Comparison of ENCODE assay signal across 10 mouse cellular contexts in genomic region chr11:76889339-76890164, GRCm38 (mm10). TPM values are rescaled to one million over a fixed set of nuclear protein-coding genes. Genes with fewer than 3 reads are reported as not detected.
DNase-seq lines count a peak whose midpoint lies in the region; ATAC-seq lines count a peak whose summit lies in the region.
"Had no signal": no experiment of that assay in that cellular context is flagged by ENCODE, and none has a peak within 500 bp of the region (broad histone marks: within the 10 kb centered on the region; RNA-seq: fewer than 3 reads in every experiment).

No protein-coding gene starts in this region.

- H3K4me3 ChIP-seq in forebrain, embryonic 11.5 days (ENCODE audit: low read depth, low read length): no peak overlapping the region
- H3K4me3 ChIP-seq in forebrain, embryonic 16.5 days (replicated peaks; ENCODE audit: low read length): no peak overlapping the region
- no peak overlapping the region for H3K4me3 ChIP-seq in midbrain, embryonic 15.5 days
- H3K4me3 ChIP-seq: midbrain, embryonic 12.5 days had no signal

- peak; percentile 41 for DNase-seq in forebrain, embryonic 11.5 days (ENCODE audit: low spot score)
- peak; percentile 55 to 57 for DNase-seq in kidney, adult 8-10 months
- peak; percentile 65 for DNase-seq in lung, postnatal 25 days (ENCODE audit: low spot score)
- peak; percentile 41 for DNase-seq in yolk sac, embryonic 10.5 days (ENCODE audit: low spot score)
- DNase-seq in left cerebral cortex, postnatal 14 days (ENCODE audit: low spot score in 2 of 2): no peak

- H3K4me2 ChIP-seq in forebrain, embryonic 11.5 days (ENCODE audit: low read depth, low read length, severe bottlenecking): no peak overlapping the region
- no peak overlapping the region for H3K4me2 ChIP-seq in forebrain, embryonic 16.5 days (ENCODE audit: low read length)
- H3K4me2 ChIP-seq in midbrain, embryonic 15.5 days: no peak overlapping the region
- H3K4me2 ChIP-seq: midbrain, embryonic 12.5 days had no signal

- no peak overlapping the region for H3K27ac ChIP-seq in forebrain, embryonic 11.5 days (ENCODE audit: low read depth, low read length)
- no peak overlapping the region for H3K27ac ChIP-seq in forebrain, embryonic 16.5 days (ENCODE audit: low read length)
- no peak overlapping the region for H3K27ac ChIP-seq in midbrain, embryonic 15.5 days
- H3K27ac ChIP-seq: midbrain, embryonic 12.5 days had no signal

- no peaks in the 10 kb centered on the region for H3K9me3 ChIP-seq in forebrain, embryonic 11.5 days (ENCODE audit: control insufficient read depth, low read length)
- no peaks in the 10 kb centered on the region for H3K9me3 ChIP-seq in forebrain, embryonic 16.5 days (ENCODE audit: control insufficient read depth, low read length)
- H3K9me3 ChIP-seq in midbrain, embryonic 15.5 days: no peaks in the 10 kb centered on the region
- H3K9me3 ChIP-seq: midbrain, embryonic 12.5 days had no signal

- no peaks in the 10 kb centered on the region for H3K4me1 ChIP-seq in forebrain, embryonic 11.5 days (replicated peaks; ENCODE audit: control insufficient read depth, insufficient read depth, low read length)
- H3K4me1 ChIP-seq in forebrain, embryonic 16.5 days (replicated peaks; ENCODE audit: control insufficient read depth, insufficient read depth, low read length): no peaks in the 10 kb centered on the region
- no peaks in the 10 kb centered on the region for H3K4me1 ChIP-seq in midbrain, embryonic 15.5 days
- H3K4me1 ChIP-seq: midbrain, embryonic 12.5 days had no signal

- no peaks in the 10 kb centered on the region for H3K36me3 ChIP-seq in forebrain, embryonic 11.5 days (ENCODE audit: control insufficient read depth, insufficient read depth, low read length)
- no peaks in the 10 kb centered on the region for H3K36me3 ChIP-seq in forebrain, embryonic 16.5 days (ENCODE audit: control insufficient read depth, insufficient read depth)
- no peaks in the 10 kb centered on the region for H3K36me3 ChIP-seq in midbrain, embryonic 15.5 days (replicated peaks)
- H3K36me3 ChIP-seq: midbrain, embryonic 12.5 days had no signal

- no peaks in the 10 kb centered on the region for H3K27me3 ChIP-seq in forebrain, embryonic 11.5 days (ENCODE audit: control insufficient read depth, insufficient read depth, low read length)
- no peaks in the 10 kb centered on the region for H3K27me3 ChIP-seq in forebrain, embryonic 16.5 days (replicated peaks; ENCODE audit: control insufficient read depth, insufficient read depth, low read length)
- no peaks in the 10 kb centered on the region for H3K27me3 ChIP-seq in midbrain, embryonic 15.5 days (replicated peaks)
- H3K27me3 ChIP-seq: midbrain, embryonic 12.5 days had no signal

- ATAC-seq in forebrain, embryonic 11.5 days (replicated peaks; ENCODE audit: low FRiP score): no peak
- ATAC-seq in forebrain, embryonic 16.5 days: no peak
- peak; percentile 63 for ATAC-seq in granulocyte monocyte progenitor cell, adult 5-6 weeks (replicated peaks; ENCODE audit: poor library complexity, severe bottlenecking)
- no peak for ATAC-seq in midbrain, embryonic 15.5 days (replicated peaks)

- H3K9ac ChIP-seq in forebrain, embryonic 11.5 days (ENCODE audit: low read length): no peak overlapping the region
- no peak overlapping the region for H3K9ac ChIP-seq in forebrain, embryonic 16.5 days (replicated peaks; ENCODE audit: low read depth, low read length)
- no peak overlapping the region for H3K9ac ChIP-seq in midbrain, embryonic 15.5 days
- H3K9ac ChIP-seq: midbrain, embryonic 12.5 days had no signal

- WGBS in forebrain, embryonic 11.5 days: 78% methylated on average over 10 of the region's 10 CpGs
- WGBS in forebrain, embryonic 16.5 days: 72% methylated on average over 10 of the region's 10 CpGs
- WGBS in midbrain, embryonic 15.5 days: 75% methylated on average over 10 of the region's 10 CpGs

- intact Hi-C loops in left cerebral cortex, postnatal 14 days (cut with DNase I): loop anchor here (5.0 to 10.0 kb wide), 3 partner anchors 77 to 215 kb away; partner anchors contain the start of genes Bhlha9 and Trarg1

RNA-seq across cellular contexts. Expression of gene Tmigd1, which starts 12.4 kb away (rescaled TPM):
- not detected in 2 replicates for polyA plus RNA-seq in forebrain, embryonic 11.5 days (2014; fragmentation: Nextera tagmentation; extraction: Ambion mirVana)
- polyA plus RNA-seq in forebrain, embryonic 16.5 days (2015; fragmentation: Nextera tagmentation; extraction: Ambion mirVana): not detected in 2 replicates
- total RNA-seq in granulocyte monocyte progenitor cell, adult 5-6 weeks (2014; fragmentation: Nextera tagmentation): not detected in 2 replicates
- total RNA-seq in granulocyte monocyte progenitor cell, adult 5-6 weeks (2017): not detected in 2 replicates
- not detected in 2 replicates for polyA plus RNA-seq in midbrain, embryonic 15.5 days (2015; fragmentation: Nextera tagmentation; extraction: Ambion mirVana)
- total RNA-seq in left cerebral cortex, postnatal 14 days (2021): not detected
- polyA plus RNA-seq: embryonic facial prominence, embryonic 11.5 days; midbrain, embryonic 12.5 days had no signal

RNA-seq across cellular contexts. Expression of gene Blmh, which starts 35.1 kb away (rescaled TPM):
- polyA plus RNA-seq in forebrain, embryonic 11.5 days (2014; fragmentation: Nextera tagmentation; extraction: Ambion mirVana): 167 and 174 TPM in 2 replicates
- 128 and 136 TPM in 2 replicates for polyA plus RNA-seq in forebrain, embryonic 16.5 days (2015; fragmentation: Nextera tagmentation; extraction: Ambion mirVana)
- total RNA-seq in granulocyte monocyte progenitor cell, adult 5-6 weeks (2014; fragmentation: Nextera tagmentation): 83.3 and 85.8 TPM in 2 replicates
- 226 and 238 TPM in 2 replicates for total RNA-seq in granulocyte monocyte progenitor cell, adult 5-6 weeks (2017)
- polyA plus RNA-seq in midbrain, embryonic 15.5 days (2015; fragmentation: Nextera tagmentation; extraction: Ambion mirVana): 151 and 155 TPM in 2 replicates
- total RNA-seq in left cerebral cortex, postnatal 14 days (2021): 10 to 100 TPM; 71.9 to 79.7 TPM

RNA-seq across cellular contexts. Expression of gene Cpd, which starts 42.7 kb away (rescaled TPM):
- polyA plus RNA-seq in forebrain, embryonic 11.5 days (2014; fragmentation: Nextera tagmentation; extraction: Ambion mirVana): 14.3 and 15.6 TPM in 2 replicates
- 7.0 and 7.4 TPM in 2 replicates for polyA plus RNA-seq in forebrain, embryonic 16.5 days (2015; fragmentation: Nextera tagmentation; extraction: Ambion mirVana)
- 13.1 and 13.5 TPM in 2 replicates for total RNA-seq in granulocyte monocyte progenitor cell, adult 5-6 weeks (2014; fragmentation: Nextera tagmentation)
- total RNA-seq in granulocyte monocyte progenitor cell, adult 5-6 weeks (2017): 21.1 and 22.2 TPM in 2 replicates
- polyA plus RNA-seq in midbrain, embryonic 15.5 days (2015; fragmentation: Nextera tagmentation; extraction: Ambion mirVana): 5.3 and 5.4 TPM in 2 replicates
- 10 to 100 TPM; 63.4 to 64.6 TPM for total RNA-seq in left cerebral cortex, postnatal 14 days (2021)

Comparison
In these comparisons a context has a peak if more than half of its experiments do, and no peak if none do; other contexts are left out.
1. DNase-seq: peak in forebrain, embryonic 11.5 days (single experiment), kidney, adult 8-10 months (2 of 2), lung, postnatal 25 days (single experiment) and yolk sac, embryonic 10.5 days (single experiment); none in left cerebral cortex, postnatal 14 days (0 of 2).